Mouse (Mus musculus): ENCODE data around the gene Evx1.

Gene Evx1

DNA sequence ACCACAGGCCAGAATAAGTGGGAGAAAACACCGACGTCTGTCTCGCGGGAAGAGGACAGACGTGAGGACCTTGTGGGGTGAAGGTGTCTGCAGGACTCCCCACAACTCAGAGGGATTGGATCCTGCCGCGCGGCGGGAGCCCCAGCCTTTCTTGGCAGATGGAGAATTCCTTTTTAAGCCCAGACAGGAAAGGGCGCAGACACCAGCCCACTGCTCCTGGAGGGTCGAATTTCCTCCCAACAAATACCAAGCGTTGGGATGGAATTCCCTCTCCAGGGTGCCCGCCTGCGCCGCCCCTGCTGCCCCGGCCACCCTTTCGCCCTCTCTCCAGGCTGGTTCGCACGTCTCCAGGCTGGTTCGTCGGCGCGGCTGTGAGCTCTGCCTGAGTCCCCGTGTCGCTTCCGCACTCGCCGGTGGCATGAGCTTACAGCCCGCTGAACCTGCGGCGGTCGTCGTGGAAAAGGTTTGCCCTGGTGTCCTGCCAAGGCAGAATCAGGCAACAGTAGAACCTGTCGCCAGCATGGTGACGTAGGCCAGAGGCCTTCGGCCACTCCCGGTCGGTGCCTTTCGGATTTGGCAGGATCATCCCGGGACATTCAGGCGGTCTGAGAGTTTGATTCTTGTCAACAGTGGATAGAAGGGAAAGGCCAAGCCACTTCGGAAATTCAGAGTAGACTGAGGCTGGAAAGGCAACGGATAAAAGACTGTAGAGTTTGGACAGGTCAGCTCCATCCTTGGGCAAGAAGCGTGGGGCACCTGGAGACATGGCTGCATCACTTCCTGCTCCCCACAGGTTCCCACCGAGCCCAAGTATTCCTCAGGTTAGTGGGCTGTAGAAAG is 22.1 kb upstream of the Evx1 start:
- no peak for DNase-seq

DNA sequence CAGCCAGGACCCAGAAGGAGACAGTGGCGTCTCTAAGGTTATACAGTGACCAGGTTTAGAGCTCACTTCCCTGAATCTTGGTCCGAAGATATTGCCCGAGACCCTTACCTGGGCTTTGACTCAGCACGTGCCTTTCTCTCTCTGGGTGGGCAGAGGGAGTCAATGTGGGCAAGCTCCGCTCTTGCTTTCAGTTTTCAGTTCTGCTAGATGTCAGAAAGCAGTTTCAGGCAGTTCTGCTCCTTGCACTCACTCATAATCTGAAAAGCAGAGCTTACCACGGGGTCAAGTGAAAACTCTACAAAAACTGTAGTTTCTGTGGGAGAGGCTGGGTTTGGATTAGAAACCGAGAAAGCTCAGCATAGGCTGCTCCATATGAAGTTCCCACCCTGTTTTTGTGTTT is 21.0 kb upstream of the Evx1 start:
- no peak for DNase-seq

DNA sequence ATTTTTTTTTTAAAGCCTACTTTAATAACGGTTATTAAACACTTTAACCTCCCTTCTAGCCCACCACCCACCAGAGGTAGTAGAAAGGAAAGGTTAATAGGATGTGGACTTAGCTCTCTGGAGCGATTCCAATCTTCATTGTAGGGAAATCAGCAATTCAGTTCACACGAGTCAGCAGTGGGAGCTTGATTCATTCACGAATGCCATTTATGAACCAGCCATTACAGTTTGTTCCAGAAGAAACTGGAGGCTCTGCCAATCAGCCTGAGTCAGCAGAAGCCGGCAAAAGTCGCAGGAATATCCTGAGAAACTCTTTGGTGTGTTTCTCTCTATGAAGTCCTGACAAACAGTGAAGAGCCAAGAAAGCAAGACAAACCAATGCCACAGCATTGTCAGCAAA is 18.7 kb upstream of the Evx1 start:
- DNase-seq, result no peak

DNA sequence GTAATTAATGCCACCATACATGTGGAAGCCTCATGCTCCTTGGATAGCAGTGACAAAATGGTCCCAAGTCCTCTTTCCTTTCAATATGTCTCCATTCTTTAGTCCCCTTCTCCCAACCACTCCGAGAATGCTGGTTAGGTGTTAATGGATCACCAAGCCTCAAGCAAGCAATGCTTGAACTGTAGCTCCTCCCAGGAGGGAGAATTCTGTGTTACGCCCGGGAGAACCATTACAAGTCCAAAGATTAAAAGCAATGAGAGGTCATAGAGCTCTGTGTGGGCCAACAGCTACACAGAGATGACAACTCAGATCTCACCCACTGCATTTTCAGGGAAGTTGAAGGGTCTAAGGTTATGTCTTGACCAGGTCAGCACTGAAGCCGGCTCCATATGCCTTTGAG is 14.8 kb upstream of the Evx1 start:
- DNase-seq, result peak; percentile 54

DNA sequence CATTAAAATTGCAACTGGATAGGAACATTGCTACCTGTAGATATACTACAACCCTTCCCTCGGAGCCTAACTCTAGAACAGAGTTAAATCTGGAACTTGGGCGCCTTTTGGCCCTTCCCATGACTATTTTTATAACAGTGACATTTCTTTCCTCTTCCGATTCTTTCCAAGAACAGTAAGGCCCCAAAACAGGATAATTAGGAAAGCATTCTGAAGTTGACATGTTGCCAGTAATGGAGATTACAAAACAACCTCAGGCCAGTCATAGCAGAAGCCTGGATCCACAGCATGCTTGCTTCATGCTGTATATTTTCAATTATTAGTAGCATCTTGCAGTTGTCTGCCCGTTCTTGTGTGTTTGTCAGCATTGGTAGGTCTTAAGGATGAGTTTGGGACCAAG is 12.5 kb upstream of the Evx1 start:
- no peak for DNase-seq

DNA sequence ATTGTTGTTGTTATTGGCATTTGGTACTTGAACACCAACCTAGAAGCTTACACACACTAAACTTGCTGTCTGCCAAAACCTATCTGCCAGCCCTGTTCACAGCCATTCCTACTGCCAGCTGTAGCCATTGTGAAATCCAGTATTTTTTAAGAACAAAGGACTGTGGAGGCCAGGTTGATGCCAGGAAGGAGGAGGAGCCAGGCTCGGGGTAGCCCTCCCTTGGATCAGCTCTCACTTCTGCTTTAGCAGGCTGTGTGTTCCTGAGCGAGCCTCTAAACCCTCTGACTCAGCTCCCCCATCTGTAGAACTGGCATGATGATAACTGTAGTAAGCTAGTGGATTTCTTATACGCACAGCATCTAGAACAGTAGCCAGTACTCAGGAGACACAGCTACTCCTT is 9.9 kb upstream of the Evx1 start:
- no peak for DNase-seq

DNA sequence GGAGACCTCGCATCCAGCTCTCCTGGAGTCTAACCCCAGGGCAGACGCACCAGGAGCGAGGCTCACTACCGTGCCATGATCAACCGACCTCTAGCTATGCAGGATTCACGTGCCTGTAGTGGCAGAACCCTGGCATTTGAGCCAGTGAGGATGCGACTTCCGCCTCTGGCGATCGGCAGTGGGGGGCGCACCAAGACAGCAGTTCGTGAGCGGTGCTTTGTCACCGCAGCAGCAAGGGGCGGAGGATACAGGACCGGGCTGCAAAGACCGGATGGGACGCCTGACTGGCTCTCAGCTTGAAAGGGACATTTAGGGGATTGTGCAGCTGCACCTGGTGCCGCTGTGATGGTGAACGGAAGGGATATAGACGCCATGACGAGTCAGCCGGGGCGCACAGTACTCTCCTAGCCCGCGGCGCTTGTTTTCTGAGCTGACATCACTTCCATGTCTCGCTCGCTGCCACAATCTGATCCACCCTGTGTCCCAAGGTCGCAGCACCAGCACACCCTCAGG is 7.4 kb upstream of the Evx1 start:
- peak; percentile 65 for DNase-seq

DNA sequence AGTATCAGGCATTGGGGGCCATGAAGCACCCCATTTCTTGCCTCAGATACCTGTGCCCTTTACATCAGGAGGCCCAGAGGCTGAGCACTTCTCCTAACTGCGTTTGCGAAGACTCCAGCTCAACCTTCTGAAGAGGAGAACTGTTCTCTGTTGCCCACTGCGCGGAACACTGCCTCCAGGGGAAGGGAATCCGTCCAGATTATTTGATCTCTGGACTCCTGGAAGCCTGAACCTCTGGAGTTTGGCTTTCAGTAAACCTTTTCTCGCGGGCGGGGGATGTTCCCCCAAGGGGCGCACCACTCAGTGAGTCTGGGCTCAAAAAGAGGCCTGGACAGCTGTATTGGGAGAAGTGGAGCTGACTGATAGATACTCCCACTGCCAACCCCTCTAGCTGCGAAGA is 3.5 kb upstream of the Evx1 start:
- DNase-seq, result peak; percentile 53

DNA sequence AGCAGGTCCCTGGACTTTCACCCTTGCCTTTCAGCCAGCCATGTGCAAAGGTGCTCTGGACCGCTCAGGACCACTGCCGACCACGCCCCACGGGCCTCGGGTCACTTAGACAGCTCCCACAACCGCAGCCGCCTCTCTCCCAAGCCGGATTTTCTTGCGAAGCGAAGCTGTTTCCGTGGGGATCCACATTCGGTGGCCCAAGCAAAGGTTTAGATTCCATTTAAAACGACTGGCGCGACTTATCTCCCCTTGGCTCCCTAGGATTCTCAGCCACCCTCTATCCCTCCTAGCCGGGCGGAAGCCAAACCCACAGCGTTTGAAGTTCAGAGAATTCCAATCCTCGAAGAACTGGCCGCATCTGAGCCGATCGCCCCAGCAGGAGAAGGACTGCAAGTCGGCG is 2.9 kb upstream of the Evx1 start:
- DNase-seq, result peak; percentile 65

DNA sequence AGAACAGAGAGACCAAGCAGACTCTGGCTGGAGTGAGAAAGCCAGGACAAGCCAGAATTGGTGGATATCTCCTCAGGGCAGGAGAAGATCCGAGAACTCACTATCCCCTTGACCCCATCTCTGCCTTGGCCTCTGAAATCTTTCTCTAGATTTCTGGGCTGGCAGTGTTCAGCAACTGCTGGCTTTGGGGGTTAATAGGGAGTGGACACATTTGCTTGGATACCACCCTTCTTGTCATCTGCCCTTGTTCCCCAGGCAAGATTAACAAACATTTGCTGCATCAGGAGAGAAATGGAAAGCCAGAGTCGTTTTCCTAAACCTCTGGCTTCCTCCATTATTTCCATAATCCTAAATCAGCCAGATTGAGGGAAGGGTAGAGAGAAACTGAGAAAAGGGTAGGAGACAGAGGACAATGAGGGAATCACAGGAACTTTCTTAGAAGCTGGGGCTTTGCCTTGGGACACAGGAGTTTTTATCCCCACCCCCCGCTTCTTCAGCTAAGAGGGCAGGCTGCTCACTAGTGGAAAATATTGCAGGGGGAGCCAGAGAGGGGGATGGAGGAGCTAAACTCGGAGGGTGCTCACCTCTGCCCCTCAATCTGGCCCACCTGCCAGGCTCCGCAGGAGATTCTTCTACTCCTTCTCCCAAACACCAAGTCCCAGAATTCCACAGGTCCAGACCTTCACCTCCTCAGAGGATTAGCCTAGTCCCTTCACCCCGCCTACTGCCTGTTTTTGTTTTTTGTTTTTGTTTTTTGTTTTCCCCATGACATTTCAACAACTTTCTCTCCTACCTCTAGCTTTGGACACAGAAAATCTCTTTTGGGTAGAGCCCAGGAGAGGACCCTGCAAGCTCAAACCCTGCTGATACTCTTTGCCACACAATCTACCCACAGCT is 1.4 kb upstream of the Evx1 start:
- DNase-seq, result no peak

DNA sequence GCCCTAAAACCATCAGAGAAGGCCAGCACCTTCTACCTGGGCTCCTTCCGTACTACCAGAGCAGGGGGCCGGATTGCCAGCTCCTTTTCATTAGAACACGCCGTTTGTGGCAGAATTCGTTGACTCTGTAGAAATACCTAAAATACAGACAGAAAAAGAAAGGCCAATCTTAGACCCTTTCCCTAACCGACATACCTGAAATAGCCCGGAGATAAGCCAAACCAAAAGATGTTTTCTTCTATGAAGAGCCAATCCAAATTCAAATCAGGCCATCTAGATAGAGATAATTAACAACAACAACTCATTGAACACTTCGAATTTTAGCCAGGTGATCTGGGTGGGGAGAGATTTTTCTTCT is 761 bp upstream of the Evx1 start:
- no peak for DNase-seq

DNA sequence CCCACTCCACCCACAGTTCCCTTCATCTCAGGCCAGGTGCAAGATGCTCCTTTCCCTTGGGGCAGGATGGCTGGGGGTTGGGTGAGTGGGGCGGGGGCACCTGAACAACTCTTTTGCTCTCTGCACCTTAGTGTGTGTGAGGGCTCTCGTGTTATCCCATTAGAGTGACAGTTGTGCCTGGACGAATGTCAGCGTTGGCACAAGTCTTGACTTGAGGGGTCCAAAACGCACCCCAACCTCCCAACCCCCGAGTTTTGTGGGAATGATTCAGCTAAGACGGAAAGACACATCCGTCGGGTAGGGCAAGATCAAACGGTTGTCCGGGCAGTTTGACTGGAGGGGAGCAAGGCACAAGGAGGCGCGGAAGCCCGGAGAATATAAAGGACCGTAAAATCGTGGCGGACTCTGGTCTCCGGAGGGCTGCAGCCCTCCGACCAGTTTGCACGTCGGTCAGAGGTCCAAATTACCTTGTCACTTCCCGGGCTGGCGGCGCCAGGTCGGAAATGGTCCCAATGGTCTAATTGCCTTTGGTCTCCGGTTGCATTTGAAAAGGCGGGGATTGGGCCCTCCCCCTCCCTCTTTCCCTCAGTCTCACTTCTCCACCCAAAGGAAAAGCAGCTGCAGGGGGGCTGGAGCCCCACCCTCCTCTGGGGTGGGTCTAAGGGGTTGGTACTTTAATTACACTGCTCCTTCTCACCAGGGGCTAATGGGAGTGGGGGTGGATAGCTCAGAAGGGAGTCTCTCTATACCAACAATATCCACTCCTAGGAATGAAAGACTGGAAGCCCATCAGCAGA is 1.2 kb downstream of the Evx1 start:
- DNase-seq, result no peak

DNA sequence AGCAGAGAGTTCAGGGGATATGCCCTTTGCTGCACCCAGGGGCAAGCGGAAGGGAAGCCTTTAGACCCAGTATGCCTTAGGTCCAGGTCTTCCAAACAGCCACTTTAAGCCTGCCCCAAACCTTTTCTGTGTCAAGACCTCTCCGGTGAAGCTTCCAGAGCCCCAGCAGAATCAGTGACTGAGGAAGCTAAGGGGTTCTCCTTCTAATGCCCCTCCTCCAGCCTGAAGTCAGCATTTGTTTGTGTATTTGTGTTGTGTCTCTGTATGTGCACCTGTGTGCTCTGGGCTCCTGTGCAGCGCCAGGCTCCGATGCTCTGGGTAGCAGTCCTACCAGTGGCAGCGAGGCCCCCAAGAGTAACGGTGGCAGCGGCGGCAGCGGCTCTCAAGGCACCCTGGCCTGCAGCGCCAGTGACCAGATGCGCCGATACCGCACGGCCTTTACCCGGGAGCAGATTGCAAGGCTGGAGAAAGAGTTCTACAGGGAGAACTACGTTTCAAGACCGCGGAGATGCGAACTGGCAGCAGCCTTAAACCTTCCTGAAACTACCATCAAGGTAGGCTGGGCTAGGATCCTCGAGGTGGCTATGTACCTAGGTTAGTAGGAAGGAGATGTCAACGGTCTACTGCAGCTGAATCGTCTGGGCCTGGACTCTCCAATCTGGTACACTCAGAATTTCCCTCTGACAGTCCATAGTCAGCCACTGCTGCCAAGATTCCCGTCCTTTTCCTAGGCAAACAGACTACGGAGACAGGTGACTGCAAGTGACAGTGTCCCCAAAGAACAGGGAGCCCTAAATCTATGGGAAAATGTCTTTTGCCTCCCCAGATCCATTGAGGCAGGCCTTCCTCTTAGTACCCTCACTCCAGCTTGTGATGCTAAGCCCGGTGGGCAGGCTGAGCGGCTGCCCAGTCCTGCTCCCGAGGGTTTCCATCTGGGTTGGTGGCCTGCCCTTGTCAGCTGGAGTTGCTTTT is 2.4 kb downstream of the Evx1 start:
- no peak for DNase-seq

DNA sequence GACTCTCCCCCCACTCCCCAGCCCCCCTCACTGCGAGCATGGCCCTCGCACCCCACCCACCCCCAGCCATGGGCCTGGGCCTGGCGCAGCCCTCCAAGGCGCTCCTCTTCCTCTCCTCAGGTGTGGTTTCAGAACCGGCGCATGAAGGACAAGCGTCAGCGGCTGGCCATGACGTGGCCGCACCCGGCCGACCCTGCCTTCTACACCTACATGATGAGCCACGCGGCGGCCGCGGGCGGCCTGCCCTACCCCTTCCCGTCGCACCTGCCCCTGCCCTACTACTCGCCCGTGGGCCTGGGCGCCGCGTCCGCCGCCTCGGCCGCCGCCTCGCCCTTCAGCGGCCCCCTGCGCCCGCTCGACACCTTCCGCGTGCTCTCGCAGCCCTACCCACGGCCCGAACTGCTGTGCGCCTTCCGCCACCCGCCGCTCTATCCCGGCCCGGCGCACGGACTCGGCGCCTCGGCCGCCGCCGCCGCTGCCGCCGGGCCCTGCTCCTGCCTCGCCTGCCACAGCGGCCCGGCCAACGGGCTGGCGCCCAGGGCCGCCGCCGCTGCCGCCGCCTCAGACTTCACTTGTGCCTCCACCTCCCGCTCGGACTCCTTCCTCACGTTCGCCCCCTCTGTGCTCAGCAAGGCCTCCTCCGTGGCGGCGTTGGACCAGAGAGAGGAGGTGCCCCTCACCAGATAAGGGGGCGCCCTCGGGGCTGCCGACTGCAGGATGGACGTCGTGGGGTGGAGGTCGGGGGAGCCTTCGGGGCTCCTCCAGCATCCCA is 3.3 kb downstream of the Evx1 start:
- DNase-seq, result no peak

DNA sequence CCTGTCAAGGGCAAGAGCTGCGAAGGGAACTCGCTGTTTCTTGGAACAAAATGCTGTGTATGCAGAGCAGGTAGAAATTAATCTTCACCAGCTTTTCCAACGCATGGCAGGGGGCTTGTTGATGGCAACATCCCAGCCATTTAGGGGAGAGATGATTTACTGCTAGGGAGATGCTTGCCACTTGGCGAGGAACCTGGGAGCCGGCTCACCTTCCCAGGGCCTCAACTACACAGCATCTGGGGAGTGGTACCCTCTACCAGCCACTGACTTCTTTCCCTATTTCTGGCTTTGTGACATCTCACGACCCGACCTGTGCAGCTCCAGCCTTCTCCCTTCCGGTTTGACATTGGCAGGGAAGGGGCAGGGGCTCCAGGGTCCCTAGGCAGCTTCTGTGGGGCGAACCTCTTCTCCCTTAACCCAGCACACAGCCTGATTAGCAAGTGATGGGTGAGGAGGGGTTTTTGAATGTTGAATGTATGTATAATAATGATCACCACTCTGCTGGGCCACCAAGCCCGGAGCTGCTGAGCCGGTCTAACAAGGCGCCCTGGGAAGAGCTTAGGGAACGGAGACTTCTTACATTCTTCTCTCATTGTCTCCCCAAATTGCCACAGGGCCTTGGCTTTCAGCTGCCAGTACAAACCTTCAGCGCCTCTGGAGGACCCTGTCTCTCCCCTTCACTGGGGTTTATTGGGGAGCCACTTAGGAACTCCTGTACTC is 4.3 kb downstream of the Evx1 start:
- DNase-seq, result no peak

DNA sequence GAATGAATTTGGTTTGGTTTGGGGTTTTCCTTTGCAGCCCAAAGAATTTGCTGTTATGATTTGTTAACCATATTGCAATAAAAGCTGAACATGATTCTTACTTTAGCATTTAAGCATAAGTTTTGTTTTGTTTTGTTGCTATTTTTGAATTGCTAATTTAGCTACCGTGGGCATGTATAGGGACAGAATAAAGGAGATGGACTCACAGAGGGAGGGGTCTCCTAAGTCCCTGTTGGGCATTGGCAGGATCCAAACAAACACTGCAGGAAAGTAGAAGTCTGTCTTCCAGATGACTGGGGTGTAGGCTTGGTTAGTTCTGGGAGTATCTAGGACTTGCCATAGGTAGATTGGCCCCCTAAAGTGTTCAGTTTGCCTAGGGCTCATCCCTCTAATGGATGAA is 5.0 kb downstream of the Evx1 start:
- no peak for DNase-seq

DNA sequence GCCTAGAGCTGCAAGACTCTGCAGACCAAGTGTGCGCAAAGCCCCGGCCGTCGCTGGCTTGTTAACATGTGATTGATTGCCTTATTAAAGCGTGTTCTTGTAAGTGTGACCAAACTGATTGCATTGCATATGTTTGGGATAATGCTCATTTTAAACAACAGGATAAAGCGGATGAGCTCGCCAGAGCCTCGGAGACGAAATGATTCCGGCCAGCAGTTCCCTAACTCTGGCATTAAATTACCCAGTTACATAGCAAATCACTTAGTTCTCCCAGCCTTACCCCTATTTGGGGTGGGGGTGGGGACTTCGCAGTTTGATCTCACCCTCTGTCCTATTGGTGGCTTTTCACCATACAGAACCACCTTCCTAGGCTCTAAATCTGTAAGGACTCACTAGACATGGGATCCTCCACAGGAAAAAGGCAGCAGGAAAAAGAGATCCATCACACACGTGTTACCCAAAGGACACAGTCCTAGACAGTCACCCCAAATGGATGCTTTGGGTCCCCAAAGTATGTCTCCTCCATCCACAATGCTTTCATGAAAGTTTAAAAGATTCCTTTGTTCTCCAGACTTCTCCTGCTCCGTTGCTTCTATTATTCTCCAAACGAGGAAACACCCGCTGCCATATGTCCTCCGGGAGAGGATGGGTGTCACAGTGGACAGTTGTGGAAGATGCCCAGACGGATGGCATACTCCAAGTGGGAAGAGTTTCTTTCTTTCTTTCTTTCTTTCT is 6.8 kb downstream of the Evx1 start:
- DNase-seq, result no peak

DNA sequence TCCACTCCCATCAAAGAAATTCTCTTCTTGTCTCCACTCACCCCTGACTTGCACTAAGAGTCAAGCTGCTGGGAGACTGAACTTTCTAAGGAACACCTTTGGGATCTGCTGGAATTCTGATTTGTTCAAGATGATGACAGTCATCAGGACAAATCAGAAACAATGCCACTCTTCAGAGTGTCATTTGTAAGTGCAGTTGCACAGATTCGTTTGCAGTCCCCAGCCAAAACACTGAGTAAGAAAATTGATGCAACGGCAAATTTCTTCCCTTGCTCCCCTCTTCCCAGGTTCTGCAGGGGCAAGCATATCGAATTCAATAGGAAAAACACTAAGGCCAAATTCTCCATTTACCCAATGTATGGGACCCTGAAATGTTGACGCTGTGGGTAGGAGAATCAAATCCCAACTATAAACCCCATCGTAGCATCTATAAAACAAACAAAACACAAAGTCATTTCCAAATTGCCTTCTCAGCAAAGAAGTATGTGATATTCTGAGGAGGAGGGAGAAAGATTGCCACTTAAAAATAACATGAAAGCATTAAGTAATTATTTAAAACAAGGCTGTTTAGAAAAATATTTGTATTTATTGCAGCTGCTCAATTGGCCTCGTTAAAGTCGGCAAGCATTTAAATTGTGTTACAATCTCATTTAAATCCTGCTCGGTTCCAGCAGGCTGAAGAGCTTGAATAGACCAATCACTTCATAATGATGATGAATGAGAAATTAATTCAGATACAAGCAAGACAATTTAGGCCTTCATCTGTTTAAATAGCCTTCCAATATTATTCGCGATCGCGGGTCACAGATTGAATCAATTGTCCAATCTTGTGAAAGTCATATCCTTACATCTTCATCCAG is 7.9 kb downstream of the Evx1 start:
- no peak for DNase-seq

DNA sequence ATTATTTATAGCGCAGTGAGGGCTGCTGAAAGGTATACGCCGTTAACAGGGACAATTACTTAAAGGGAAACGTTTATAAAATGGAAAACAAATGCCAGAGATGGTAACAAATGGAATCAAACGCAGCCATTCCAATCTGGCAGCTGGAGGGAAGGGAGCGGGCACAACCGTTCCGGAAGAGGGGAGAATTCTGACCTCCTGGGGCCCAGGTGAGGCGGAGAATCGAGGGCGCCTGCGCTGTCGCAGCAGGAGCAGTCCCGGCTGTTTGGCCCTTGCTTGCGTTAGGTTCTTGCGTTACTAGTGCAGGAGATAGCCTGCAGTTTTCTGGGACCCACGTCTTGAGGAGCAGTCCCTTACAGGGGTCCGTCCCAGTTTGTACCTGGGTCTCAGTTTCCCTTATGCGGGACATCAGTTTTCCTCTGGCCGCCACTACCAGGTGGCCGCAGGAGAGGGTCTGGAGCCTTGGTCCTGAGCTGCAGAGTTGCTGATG is 8.6 kb downstream of the Evx1 start:
- no peak for DNase-seq
